Mouse (Mus musculus) intestine, postnatal 0 days (tissue): Measurements from ENCODE around the gene Ikzf3. TPM values are rescaled to one million over a fixed set of nuclear protein-coding genes. Genes with fewer than 3 reads are reported as not detected.

Source experiments
- ATAC-seq: fragments of 200-750 bp; cut with Nextera tagmentation; 2 replicates; pipeline ENCODE4 v1.8.0; 2017; ENCODE audit warnings: mild to moderate bottlenecking, moderate TSS enrichment, moderate library complexity
- H3K27ac ChIP-seq: fragments of 300-500 bp; sonication (generic); 2 replicates; pipeline ENCODE4 v1.5.1; 2014; ENCODE audit warnings: mild to moderate bottlenecking, low read depth, low read length, moderate library complexity
- H3K27me3 ChIP-seq: fragments of 300-500 bp; sonication (generic); replicated peaks from 2 replicates; pipeline ENCODE4 v1.6.1; 2014; ENCODE audit warnings: low read length, mixed read lengths; ENCODE audit not compliant: control insufficient read depth, insufficient read depth
- H3K36me3 ChIP-seq: fragments of 300-500 bp; sonication (generic); 2 replicates; pipeline ENCODE4 v1.6.1; 2014; ENCODE audit warnings: mild to moderate bottlenecking, moderate library complexity; ENCODE audit not compliant: control insufficient read depth, insufficient read depth
- H3K4me1 ChIP-seq: fragments of 300-500 bp; sonication (generic); replicated peaks from 2 replicates; pipeline ENCODE4 v1.6.1; 2014; ENCODE audit warnings: antibody characterized with exemption, low read length, mixed read lengths; ENCODE audit not compliant: control insufficient read depth, insufficient read depth
- H3K4me2 ChIP-seq: fragments of 300-500 bp; sonication (generic); replicated peaks from 2 replicates; pipeline ENCODE4 v1.6.1; 2014; ENCODE audit warnings: low read depth, mild to moderate bottlenecking, moderate library complexity
- H3K4me3 ChIP-seq: fragments of 300-500 bp; sonication (generic); 2 replicates; pipeline ENCODE4 v1.5.1; 2014; ENCODE audit warnings: low read depth, low read length
- H3K9ac ChIP-seq: fragments of 300-500 bp; sonication (generic); 2 replicates; pipeline ENCODE4 v1.6.1; 2014; ENCODE audit warnings: mild to moderate bottlenecking, low read depth, low read length
- H3K9me3 ChIP-seq: fragments of 300-500 bp; sonication (generic); 2 replicates; pipeline ENCODE4 v1.6.1; 2016; ENCODE audit warnings: mixed run types; ENCODE audit not compliant: control insufficient read depth
- CTCF ChIP-seq: sonication (generic); IDR thresholded peaks from 2 replicates; pipeline ENCODE4 v1.5.1; 2016; ENCODE audit warnings: low read depth, mild to moderate bottlenecking, control low read depth, antibody characterized with exemption, moderate library complexity
- WGBS: fragments of 180-500 bp; shearing (Covaris S2); extraction: QIAGEN DNeasy Blood & Tissue Kit; methylation state at CpG from one replicate; pipeline ENCODE4 v1.1.7; 2014; 5-methylcytosine and 5-hydroxymethylcytosine counted together
- polyA plus RNA-seq: library from polyadenylated mRNA; unstranded; fragments of >200 nt; fragmentation: Nextera tagmentation; extraction: Ambion mirVana; gene quantifications from 2 replicates; pipeline ENCODE4 v1.2.1, GENCODE M21; 2015

Ikzf3 gene
- polyA plus RNA-seq, 1 experiment from 2014 or later, result 0.20 TPM

DNA sequence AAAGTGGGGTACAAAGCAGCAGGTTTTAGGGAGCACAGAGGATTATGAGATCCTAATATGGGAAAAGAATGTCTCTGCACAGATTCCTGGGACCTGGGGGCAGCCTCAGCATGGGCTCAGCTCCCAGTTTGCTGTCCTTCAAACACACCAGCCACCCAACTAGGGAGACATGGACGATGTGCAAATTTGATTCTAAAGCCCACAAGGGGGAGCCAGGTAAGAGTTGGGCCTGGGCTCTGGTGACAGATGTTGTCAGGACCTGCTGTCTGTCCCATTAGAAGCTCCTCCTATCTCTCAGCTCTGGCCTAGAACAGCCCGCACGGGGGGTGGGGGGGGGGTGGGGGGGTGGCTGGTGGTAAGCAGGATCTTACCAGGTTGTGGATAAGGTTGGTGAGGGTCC is 37.7 kb upstream of the Ikzf3 start:
- H3K9ac ChIP-seq, result no peak overlapping the region
- peak; percentile 50 for TF ChIP-seq CTCF
- peaks cover 23% of the 10 kb centered on the region for H3K36me3 ChIP-seq
- H3K9me3 ChIP-seq, result no peaks in the 10 kb centered on the region
- WGBS, result 15% methylated on average over 3 of the region's 3 CpGs
- ATAC-seq, result no peak
- no peak overlapping the region for H3K4me3 ChIP-seq
- H3K4me2 ChIP-seq, result peak overlapping the region; percentile 84; the same call in 1 of the 2 replicates
- peak overlapping the region; percentile 70 for H3K27ac ChIP-seq
- H3K27me3 ChIP-seq, result no peaks in the 10 kb centered on the region
- H3K4me1 ChIP-seq, result peaks cover 6% of the 10 kb centered on the region; the same call in 1 of the 2 replicates

GRCm38 (mm10) chr11:98583265-98583552 is 37.4 kb upstream of the Ikzf3 start:
- peaks cover 23% of the 10 kb centered on the region for H3K36me3 ChIP-seq
- 83% methylated on average over 3 of the region's 3 CpGs for WGBS
- peak overlapping the region; percentile 84 for H3K4me2 ChIP-seq
- H3K9ac ChIP-seq, result no peak overlapping the region
- H3K27me3 ChIP-seq, result no peaks in the 10 kb centered on the region
- no peaks in the 10 kb centered on the region for H3K9me3 ChIP-seq
- TF ChIP-seq CTCF, result no peak
- peak overlapping the region; percentile 70 for H3K27ac ChIP-seq
- no peak overlapping the region for H3K4me3 ChIP-seq
- ATAC-seq, result no peak
- H3K4me1 ChIP-seq, result peaks cover 6% of the 10 kb centered on the region; the same call in 1 of the 2 replicates

DNA sequence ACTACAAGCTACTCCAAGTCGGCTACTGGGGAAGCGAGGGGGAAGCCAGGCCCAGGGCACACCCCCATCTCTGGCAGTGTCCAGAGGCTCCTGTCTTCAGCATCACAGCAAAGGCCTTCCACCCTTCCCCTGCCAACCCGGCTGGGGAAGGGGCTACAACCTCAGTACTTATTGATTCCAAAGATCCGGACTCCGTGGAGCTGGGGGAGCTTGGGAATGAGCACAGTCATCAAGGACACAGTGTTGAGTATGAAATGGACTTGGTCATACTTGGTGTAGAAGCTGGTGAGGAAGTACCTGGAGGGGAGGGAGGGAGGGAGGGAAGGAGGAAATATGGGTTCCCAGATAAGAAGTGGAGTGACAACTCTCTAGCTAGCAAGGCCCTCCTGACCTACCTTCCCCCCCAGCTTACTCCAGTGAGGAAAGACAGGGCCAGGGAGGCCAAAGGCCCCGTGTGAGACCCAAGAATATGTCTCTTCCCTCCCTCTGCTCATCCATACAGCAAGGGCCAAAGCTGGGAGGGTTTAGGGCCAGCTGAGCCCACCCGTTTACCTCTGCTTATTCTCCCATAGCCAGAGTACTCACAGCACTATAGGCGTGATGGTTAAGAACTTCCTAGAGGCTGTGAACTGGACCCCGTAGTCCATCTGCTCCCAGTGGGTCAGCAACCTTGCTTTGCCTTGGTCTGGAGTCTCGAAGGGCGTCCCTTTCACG is 36.9 kb upstream of the Ikzf3 start:
- Histone ChIP-seq H3K4me1 (peaks cover 6% of the 10 kb centered on the region; the same call in 1 of the 2 replicates), H3K9me3 (no peaks in the 10 kb centered on the region), H3K4me3 (no peak overlapping the region), H3K9ac (no peak overlapping the region), H3K36me3 (peaks cover 23% of the 10 kb centered on the region), H3K27ac (peak overlapping the region; percentile 80), H3K27me3 (no peaks in the 10 kb centered on the region), H3K4me2 (peak overlapping the region; percentile 84)
- 0 out of 2 replicates have a peak, but pooled peaks have one; percentile 7 for ATAC-seq
- no peak for TF ChIP-seq CTCF
- 71% methylated on average over 12 of the region's 12 CpGs for WGBS

DNA sequence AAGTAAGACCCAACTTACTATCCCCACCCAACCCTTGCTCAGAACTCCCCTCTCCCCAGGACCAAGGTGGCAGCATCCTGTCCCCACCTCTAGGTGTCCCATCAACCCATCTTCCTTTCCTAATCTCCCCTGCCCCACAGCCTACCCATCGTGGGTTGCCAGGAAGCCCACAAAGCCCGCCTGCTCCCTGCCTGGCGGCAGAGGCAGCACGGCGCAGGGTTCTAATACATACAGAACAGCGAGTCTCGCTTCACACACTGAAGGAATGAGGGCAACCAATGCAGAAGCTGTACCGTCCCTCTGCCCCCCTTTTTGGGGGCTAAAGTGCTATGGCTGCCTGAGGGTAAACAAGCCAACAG is 36.2 kb upstream of the Ikzf3 start:
- H3K9me3 ChIP-seq, result no peaks in the 10 kb centered on the region
- 90% methylated on average over 8 of the region's 8 CpGs for WGBS
- peak overlapping the region; percentile 80; the same call in 1 of the 2 replicates for H3K27ac ChIP-seq
- TF ChIP-seq CTCF, result no peak
- H3K4me3 ChIP-seq, result no peak overlapping the region
- ATAC-seq, result no peak
- peaks cover 23% of the 10 kb centered on the region for H3K36me3 ChIP-seq
- peaks cover 6% of the 10 kb centered on the region; the same call in 1 of the 2 replicates for H3K4me1 ChIP-seq
- H3K4me2 ChIP-seq, result no peak overlapping the region
- no peaks in the 10 kb centered on the region for H3K27me3 ChIP-seq
- H3K9ac ChIP-seq, result no peak overlapping the region

- H3K4me1 ChIP-seq, result peaks cover 6% of the 10 kb centered on the region; the same call in 1 of the 2 replicates
- peaks cover 23% of the 10 kb centered on the region for H3K36me3 ChIP-seq
- H3K9me3 ChIP-seq, result no peaks in the 10 kb centered on the region
- H3K4me2 ChIP-seq, result peak overlapping the region; percentile 27
- no peak for ATAC-seq
- no peak for TF ChIP-seq CTCF
- H3K4me3 ChIP-seq, result no peak overlapping the region
- H3K27ac ChIP-seq, result peak overlapping the region; percentile 80
- WGBS, result 56% methylated on average over 17 of the region's 17 CpGs
- no peak overlapping the region for H3K9ac ChIP-seq
- no peaks in the 10 kb centered on the region for H3K27me3 ChIP-seq
Observed at GRCm38 (mm10) chr11:98581286-98582029, 35.6 kb upstream of the Ikzf3 start.

GRCm38 (mm10) chr11:98580301-98581121 is 34.7 kb upstream of the Ikzf3 start:
- H3K36me3 ChIP-seq, result peaks cover 23% of the 10 kb centered on the region
- peak; percentile 80 for ATAC-seq

More at GRCm38 (mm10) chr11:98580301-98581121, 34.7 kb upstream of the Ikzf3 start:
- peak overlapping the region; percentile 27; the same call in 1 of the 2 replicates for H3K4me2 ChIP-seq
- TF ChIP-seq CTCF, result no peak
- peaks cover 6% of the 10 kb centered on the region; the same call in 1 of the 2 replicates for H3K4me1 ChIP-seq
- H3K27ac ChIP-seq, result peak overlapping the region; percentile 80
- no peaks in the 10 kb centered on the region for H3K9me3 ChIP-seq
- H3K27me3 ChIP-seq, result no peaks in the 10 kb centered on the region
- H3K4me3 ChIP-seq, result no peak overlapping the region
- WGBS, result 35% methylated on average over 16 of the region's 16 CpGs
- no peak overlapping the region for H3K9ac ChIP-seq
